Mouse (Mus musculus): ENCODE results near the gene Cald1. TPM values are rescaled to one million over a fixed set of nuclear protein-coding genes. Genes with fewer than 3 reads are reported as not detected.

Gene Cald1
- not detected for total RNA-seq (2023)

GRCm38 (mm10) chr6:34598121-34599065 is at the start of gene Cald1:
Cald1 (plus strand) TSS chr6:34598500.

DNA sequence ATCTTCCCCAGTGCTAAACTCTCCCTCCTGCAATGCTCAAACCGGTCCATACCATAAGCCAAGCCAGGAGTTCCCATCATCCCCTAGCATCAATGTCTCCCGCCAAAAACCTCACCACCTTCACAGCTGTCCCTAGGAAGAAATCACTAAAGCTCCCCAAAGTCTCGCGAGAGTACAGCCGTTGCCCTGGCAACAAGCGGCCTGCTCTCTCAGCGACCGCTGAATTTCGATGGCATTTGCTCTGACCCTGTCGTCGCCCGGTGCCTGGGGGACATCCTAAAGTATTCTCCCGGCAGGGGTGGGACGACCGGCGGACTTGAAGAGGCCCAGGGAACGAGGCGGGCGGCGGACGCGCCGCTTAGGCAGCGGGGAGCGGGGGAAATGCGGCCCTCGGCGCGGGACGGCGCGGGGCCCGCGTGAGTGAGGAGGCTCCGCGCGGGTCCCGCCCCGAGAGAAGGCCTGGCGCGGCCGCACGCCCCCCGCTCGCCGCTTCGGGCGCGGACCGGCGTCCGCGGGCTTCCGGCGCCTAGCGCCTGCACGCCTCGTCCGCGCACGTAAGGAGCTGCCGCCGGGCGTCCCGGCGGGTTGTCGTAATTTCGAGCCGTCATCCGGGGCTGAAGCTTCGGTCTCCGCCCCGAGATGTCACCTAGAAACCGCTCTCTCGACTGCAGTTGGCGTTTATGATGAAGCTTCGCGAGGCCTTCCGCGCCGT is 182.1 kb downstream of the Cald1 start, which contains the start of gene Agbl3:
TSS of gene Agbl3 (plus strand) at position 202 of the 712 bp plus-strand sequence.

Other genes with a start within 250 kb of the Cald1 start
- not detected for gene Akr1b8, start 244.4 kb upstream of the Cald1 start, total RNA-seq (2023)
- 10 to 100 TPM; 24.0 to 25.4 TPM for gene Akr1b10, start 214.3 kb upstream of the Cald1 start, total RNA-seq (2023)
- under 1 TPM; 0.73 to 0.89 TPM for gene Akr1b7, start 186.2 kb upstream of the Cald1 start, total RNA-seq (2023)
- 10 to 100 TPM; 23.7 to 28.2 TPM for gene Bpgm, start 122.3 kb upstream of the Cald1 start, total RNA-seq (2023)
- 1 to 10 TPM; 2.6 to 2.9 TPM for gene Agbl3, start 181.9 kb downstream of the Cald1 start, total RNA-seq (2023)